Mouse (Mus musculus): ENCODE results near the gene Dhrs3. TPM values are rescaled to one million over a fixed set of nuclear protein-coding genes. Genes with fewer than 3 reads are reported as not detected.

Dhrs3 gene
- polyA plus RNA-seq, 1 experiment from 2014 or later: 41.6 TPM

- Histone ChIP-seq H3K27ac (ENCODE audit: low read length) (no peak overlapping the region), H3K27me3 (ENCODE audit: control insufficient read depth, insufficient read depth, low read depth, low read length) (no peaks in the 10 kb centered on the region), H3K4me1 (ENCODE audit: control insufficient read depth, insufficient read depth, low read length) (no peaks in the 10 kb centered on the region), H3K9me3 (replicated peaks; ENCODE audit: control insufficient read depth, low read length, poor library complexity, severe bottlenecking) (no peaks in the 10 kb centered on the region), H3K4me3 (ENCODE audit: low read depth, low read length) (no peak overlapping the region), H3K36me3 (ENCODE audit: control insufficient read depth, insufficient read depth, low read length) (no peaks in the 10 kb centered on the region), H3K4me2 (ENCODE audit: low read length) (no peak overlapping the region), H3K9ac (ENCODE audit: low read depth, low read length) (no peak overlapping the region)
- WGBS: 80% methylated on average over 4 of the region's 4 CpGs
- no peak for ATAC-seq
Observed at GRCm38 (mm10) chr4:144957186-144957585, 64.6 kb downstream of the Dhrs3 start.

DNA sequence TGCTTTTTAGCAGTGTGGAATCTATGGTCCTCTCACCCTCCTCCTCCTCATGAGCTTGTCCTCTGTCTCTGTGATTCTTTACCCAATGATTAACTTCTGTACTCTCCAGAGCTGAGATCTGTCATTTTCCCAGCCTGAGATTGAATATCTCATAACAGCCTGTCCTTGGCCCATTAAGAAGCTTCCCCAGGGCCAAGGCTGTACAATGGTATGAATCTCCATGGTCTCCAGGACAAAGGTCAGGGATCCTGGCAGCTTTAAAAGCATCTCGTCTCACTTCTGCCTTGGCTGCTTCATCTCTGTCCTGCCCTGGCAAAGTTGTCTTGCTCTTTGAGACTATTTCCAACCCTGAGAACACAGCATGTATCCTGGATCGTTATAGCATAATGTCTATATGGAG is 65.1 kb downstream of the Dhrs3 start:
- no peak overlapping the region for H3K4me3 ChIP-seq (ENCODE audit: low read depth, low read length)
- H3K9ac ChIP-seq (ENCODE audit: low read depth, low read length): no peak overlapping the region
- H3K4me2 ChIP-seq (ENCODE audit: low read length): no peak overlapping the region
- no peaks in the 10 kb centered on the region for H3K27me3 ChIP-seq (ENCODE audit: control insufficient read depth, insufficient read depth, low read depth, low read length)
- H3K9me3 ChIP-seq (replicated peaks; ENCODE audit: control insufficient read depth, low read length, poor library complexity, severe bottlenecking): no peaks in the 10 kb centered on the region
- 73% methylated on average over 2 of the region's 2 CpGs for WGBS
- no peak overlapping the region for H3K27ac ChIP-seq (ENCODE audit: low read length)
- H3K4me1 ChIP-seq (ENCODE audit: control insufficient read depth, insufficient read depth, low read length): no peaks in the 10 kb centered on the region
- ATAC-seq: no peak
- H3K36me3 ChIP-seq (ENCODE audit: control insufficient read depth, insufficient read depth, low read length): no peaks in the 10 kb centered on the region

DNA sequence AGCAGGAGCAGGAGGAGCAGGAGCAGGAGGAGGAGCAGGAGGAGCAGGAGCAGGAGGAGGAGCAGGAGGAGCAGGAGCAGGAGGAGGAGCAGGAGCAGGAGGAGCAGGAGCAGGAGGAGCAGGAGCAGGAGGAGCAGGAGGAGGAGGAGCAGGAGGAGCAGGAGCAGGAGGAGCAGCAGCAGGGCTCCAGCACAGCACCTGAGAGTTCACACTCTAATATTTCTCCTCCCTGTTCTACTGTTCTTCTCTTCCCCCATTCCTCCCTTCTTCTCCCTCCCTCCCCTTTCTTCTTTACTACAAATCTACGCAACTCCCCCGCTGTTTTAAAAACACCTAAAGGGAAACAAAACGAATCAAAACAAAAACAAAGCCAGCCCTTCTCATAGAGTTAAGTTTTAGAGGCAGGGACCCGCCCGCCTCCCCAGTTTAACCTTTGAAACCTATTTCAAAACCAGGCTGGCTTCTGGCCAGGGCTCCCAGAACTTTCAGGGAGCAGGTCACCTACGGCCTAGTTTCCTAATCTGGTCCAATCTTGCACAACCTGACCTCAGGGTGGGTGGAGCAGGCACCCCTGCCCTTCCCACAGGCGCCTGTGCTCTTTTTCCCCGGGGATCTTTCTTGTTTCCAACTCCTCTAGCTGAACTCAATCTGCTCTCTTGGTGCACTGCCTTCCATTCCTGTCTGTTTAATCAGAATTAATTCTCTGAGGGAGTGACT is 67.7 kb downstream of the Dhrs3 start:
- WGBS: 63% methylated on average over 8 of the region's 8 CpGs
- ATAC-seq: no peak
- Histone ChIP-seq H3K9ac (ENCODE audit: low read depth, low read length) (no peak overlapping the region), H3K36me3 (ENCODE audit: control insufficient read depth, insufficient read depth, low read length) (no peaks in the 10 kb centered on the region), H3K27me3 (ENCODE audit: control insufficient read depth, insufficient read depth, low read depth, low read length) (no peaks in the 10 kb centered on the region), H3K4me1 (ENCODE audit: control insufficient read depth, insufficient read depth, low read length) (no peaks in the 10 kb centered on the region; the same call in 1 of the 2 replicates), H3K4me3 (ENCODE audit: low read depth, low read length) (no peak overlapping the region), H3K27ac (ENCODE audit: low read length) (no peak overlapping the region), H3K9me3 (replicated peaks; ENCODE audit: control insufficient read depth, low read length, poor library complexity, severe bottlenecking) (no peaks in the 10 kb centered on the region), H3K4me2 (ENCODE audit: low read length) (no peak overlapping the region)

DNA sequence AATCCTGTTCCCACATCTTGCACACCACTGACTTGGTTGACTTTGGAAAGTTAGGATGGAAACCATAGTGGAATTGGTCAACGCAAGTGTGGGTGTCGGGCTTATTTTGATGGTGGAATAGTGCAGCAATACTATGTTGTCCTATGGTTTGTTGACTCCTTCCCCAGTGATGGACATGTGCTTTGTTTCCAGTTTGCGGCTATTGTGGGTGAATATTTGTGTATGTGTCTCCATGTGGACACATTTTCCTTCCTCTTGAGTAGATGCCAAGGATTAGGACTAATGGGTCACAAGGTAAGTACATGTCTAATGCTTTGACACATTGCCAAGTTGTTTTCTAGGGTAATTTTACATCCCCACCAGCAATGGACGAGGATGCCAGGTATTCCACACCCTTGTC is 68.6 kb downstream of the Dhrs3 start:
- no peak for ATAC-seq
- Histone ChIP-seq H3K4me3 (ENCODE audit: low read depth, low read length) (no peak overlapping the region), H3K4me2 (ENCODE audit: low read length) (no peak overlapping the region), H3K36me3 (ENCODE audit: control insufficient read depth, insufficient read depth, low read length) (no peaks in the 10 kb centered on the region), H3K9me3 (replicated peaks; ENCODE audit: control insufficient read depth, low read length, poor library complexity, severe bottlenecking) (no peaks in the 10 kb centered on the region), H3K9ac (ENCODE audit: low read depth, low read length) (no peak overlapping the region), H3K27ac (ENCODE audit: low read length) (no peak overlapping the region), H3K27me3 (ENCODE audit: control insufficient read depth, insufficient read depth, low read depth, low read length) (no peaks in the 10 kb centered on the region), H3K4me1 (ENCODE audit: control insufficient read depth, insufficient read depth, low read length) (no peaks in the 10 kb centered on the region; the same call in 1 of the 2 replicates)
- 80% methylated on average over 4 of the region's 4 CpGs for WGBS

GRCm38 (mm10) chr4:144961696-144962095 is 69.1 kb downstream of the Dhrs3 start:
- H3K9ac ChIP-seq (ENCODE audit: low read depth, low read length): no peak overlapping the region
- no peak overlapping the region for H3K27ac ChIP-seq (ENCODE audit: low read length)
- H3K4me1 ChIP-seq (ENCODE audit: control insufficient read depth, insufficient read depth, low read length): no peaks in the 10 kb centered on the region; the same call in 1 of the 2 replicates
- H3K36me3 ChIP-seq (ENCODE audit: control insufficient read depth, insufficient read depth, low read length): no peaks in the 10 kb centered on the region
- no peak for ATAC-seq
- no peak overlapping the region for H3K4me3 ChIP-seq (ENCODE audit: low read depth, low read length)
- no peaks in the 10 kb centered on the region for H3K9me3 ChIP-seq (replicated peaks; ENCODE audit: control insufficient read depth, low read length, poor library complexity, severe bottlenecking)
- WGBS: 56% methylated on average over 3 of the region's 3 CpGs
- no peak overlapping the region for H3K4me2 ChIP-seq (ENCODE audit: low read length)
- H3K27me3 ChIP-seq (ENCODE audit: control insufficient read depth, insufficient read depth, low read depth, low read length): no peaks in the 10 kb centered on the region

GRCm38 (mm10) chr4:144965255-144965654 is 72.6 kb downstream of the Dhrs3 start:
- Histone ChIP-seq H3K4me3 (ENCODE audit: low read depth, low read length) (no peak overlapping the region), H3K27me3 (ENCODE audit: control insufficient read depth, insufficient read depth, low read depth, low read length) (no peaks in the 10 kb centered on the region), H3K4me2 (ENCODE audit: low read length) (no peak overlapping the region), H3K4me1 (ENCODE audit: control insufficient read depth, insufficient read depth, low read length) (no peaks in the 10 kb centered on the region; the same call in 1 of the 2 replicates), H3K9me3 (replicated peaks; ENCODE audit: control insufficient read depth, low read length, poor library complexity, severe bottlenecking) (no peaks in the 10 kb centered on the region), H3K36me3 (ENCODE audit: control insufficient read depth, insufficient read depth, low read length) (no peaks in the 10 kb centered on the region), H3K9ac (ENCODE audit: low read depth, low read length) (no peak overlapping the region), H3K27ac (ENCODE audit: low read length) (no peak overlapping the region)
- WGBS: 75% methylated on average over 2 of the region's 2 CpGs
- ATAC-seq: no peak

GRCm38 (mm10) chr4:144968371-144968770 is 75.7 kb downstream of the Dhrs3 start:
- Histone ChIP-seq H3K9ac (ENCODE audit: low read depth, low read length) (no peak overlapping the region), H3K4me1 (ENCODE audit: control insufficient read depth, insufficient read depth, low read length) (no peaks in the 10 kb centered on the region; the same call in 1 of the 2 replicates), H3K36me3 (ENCODE audit: control insufficient read depth, insufficient read depth, low read length) (no peaks in the 10 kb centered on the region), H3K27me3 (ENCODE audit: control insufficient read depth, insufficient read depth, low read depth, low read length) (no peaks in the 10 kb centered on the region), H3K4me3 (ENCODE audit: low read depth, low read length) (no peak overlapping the region), H3K27ac (ENCODE audit: low read length) (no peak overlapping the region), H3K9me3 (replicated peaks; ENCODE audit: control insufficient read depth, low read length, poor library complexity, severe bottlenecking) (no peaks in the 10 kb centered on the region), H3K4me2 (ENCODE audit: low read length) (no peak overlapping the region)
- WGBS: 93% methylated on average over 3 of the region's 3 CpGs
- no peak for ATAC-seq

- WGBS: 83% methylated on average over 6 of the region's 6 CpGs
- no peaks in the 10 kb centered on the region for H3K9me3 ChIP-seq (replicated peaks; ENCODE audit: control insufficient read depth, low read length, poor library complexity, severe bottlenecking)
- no peak for ATAC-seq
- no peak overlapping the region for H3K4me3 ChIP-seq (ENCODE audit: low read depth, low read length)
- H3K36me3 ChIP-seq (ENCODE audit: control insufficient read depth, insufficient read depth, low read length): no peaks in the 10 kb centered on the region
- H3K27me3 ChIP-seq (ENCODE audit: control insufficient read depth, insufficient read depth, low read depth, low read length): no peaks in the 10 kb centered on the region
- H3K27ac ChIP-seq (ENCODE audit: low read length): no peak overlapping the region
- H3K4me1 ChIP-seq (ENCODE audit: control insufficient read depth, insufficient read depth, low read length): no peaks in the 10 kb centered on the region; the same call in 1 of the 2 replicates
- no peak overlapping the region for H3K4me2 ChIP-seq (ENCODE audit: low read length)
- H3K9ac ChIP-seq (ENCODE audit: low read depth, low read length): no peak overlapping the region
Observed at GRCm38 (mm10) chr4:144969030-144969429, 76.4 kb downstream of the Dhrs3 start.

DNA sequence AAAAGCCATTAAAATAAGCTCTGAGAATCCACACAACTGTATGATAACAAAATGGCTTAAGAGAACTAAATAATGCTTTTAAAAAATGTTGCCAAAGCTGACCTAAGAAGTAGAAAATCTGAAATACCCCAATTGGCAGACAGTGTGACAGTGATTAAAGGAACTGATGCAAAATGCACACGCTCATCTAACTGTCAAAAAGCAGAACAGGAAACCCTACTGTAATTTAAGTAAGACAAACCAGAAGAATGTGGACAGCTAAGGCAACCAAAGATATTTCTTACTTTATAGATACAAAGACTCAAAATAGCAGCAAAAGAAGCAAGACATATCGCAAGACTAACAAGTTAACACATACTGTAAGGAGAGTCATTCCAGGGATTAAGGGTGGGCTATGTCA is 78.4 kb downstream of the Dhrs3 start:
- 96% methylated on average over 2 of the region's 2 CpGs for WGBS
- no peaks in the 10 kb centered on the region for H3K27me3 ChIP-seq (ENCODE audit: control insufficient read depth, insufficient read depth, low read depth, low read length)
- H3K9ac ChIP-seq (ENCODE audit: low read depth, low read length): no peak overlapping the region
- H3K27ac ChIP-seq (ENCODE audit: low read length): no peak overlapping the region
- no peaks in the 10 kb centered on the region for H3K9me3 ChIP-seq (replicated peaks; ENCODE audit: control insufficient read depth, low read length, poor library complexity, severe bottlenecking)
- no peak for ATAC-seq
- H3K4me2 ChIP-seq (ENCODE audit: low read length): no peak overlapping the region
- 0 out of 2 replicates have a peak, but pooled peaks cover 3% of the 10 kb centered on the region for H3K36me3 ChIP-seq (ENCODE audit: control insufficient read depth, insufficient read depth, low read length)
- H3K4me3 ChIP-seq (ENCODE audit: low read depth, low read length): no peak overlapping the region
- H3K4me1 ChIP-seq (ENCODE audit: control insufficient read depth, insufficient read depth, low read length): no peaks in the 10 kb centered on the region
